Mouse (Mus musculus): ENCODE data around the gene Alk.

DNA sequence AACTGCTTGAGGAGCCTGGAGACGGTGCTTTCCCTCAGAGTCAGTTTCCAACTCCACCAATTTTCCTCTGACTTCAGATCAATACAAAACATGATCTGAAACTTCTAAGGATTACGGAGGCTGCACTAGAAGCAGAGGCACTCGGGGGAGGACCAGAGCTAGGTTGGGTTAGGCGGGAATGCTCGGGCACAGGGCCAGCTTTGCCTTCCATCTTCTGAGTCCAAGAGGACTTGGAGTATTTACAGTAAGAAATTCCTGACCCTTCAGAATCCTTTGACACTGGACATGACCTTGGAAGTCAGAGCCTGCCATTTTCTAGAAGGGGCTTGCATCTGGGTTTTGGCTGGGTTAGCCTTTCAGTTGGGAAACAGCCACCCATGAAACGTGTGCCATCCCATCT lies 536.3 kb downstream of the Alk start:
- TF ChIP-seq CTCF (IDR thresholded peaks at IDR 0.05; ENCODE audit: extremely low read depth, insufficient read depth, low read length) (no peak), POLR2A (IDR thresholded peaks at IDR 0.05; ENCODE audit: extremely low read depth, insufficient read depth, low read length) (no peak)
